ENCODE assay signal across 8 mouse cellular contexts in genomic region chr1:179516941-179517712, GRCm38 (mm10). TPM values are rescaled to one million over a fixed set of nuclear protein-coding genes. Genes with fewer than 3 reads are reported as not detected.
DNase-seq lines count a peak whose midpoint lies in the region; ATAC-seq and TF ChIP-seq lines count a peak whose summit lies in the region.

No protein-coding gene starts in this region.

- TF ChIP-seq POLR2A in brain, embryonic 14.5 days (IDR thresholded peaks at IDR 0.05; ENCODE audit: borderline replicate concordance, extremely low read depth, insufficient read depth, insufficient read length, poor library complexity, severe bottlenecking) = no peak

- no peak for DNase-seq in left cerebral cortex, adult 2 months (ENCODE audit: extremely low spot score in 1 of 2, low spot score in 2 of 2)
- DNase-seq in left cerebral cortex, adult 8-10 months (ENCODE audit: low spot score in 2 of 2) = no peak
- DNase-seq in brain, embryonic 14.5 days (ENCODE audit: low read depth) = peak; percentile 44
- DNase-seq in forebrain, embryonic 10.5 days (ENCODE audit: extremely low spot score, low spot score) = peak; percentile 40
- DNase-seq in lung, postnatal 10 days = peak; percentile 19
- DNase-seq in retina, postnatal 1 day = peak; percentile 51
- no peak for DNase-seq in layer of hippocampus, adult 11-12 months (ENCODE audit: low spot score)

- intact Hi-C loops in left cerebral cortex, adult 2 months (cut with DNase I) = no loop called here

- TF ChIP-seq CTCF in left cerebral cortex, adult 2 months (IDR thresholded peaks at IDR 0.05) = no peak
- TF ChIP-seq CTCF in brain, embryonic 14.5 days (IDR thresholded peaks at IDR 0.05; ENCODE audit: borderline replicate concordance, extremely low read depth, insufficient read depth, insufficient read length) = no peak

- peak overlapping the region; percentile 97 for H3K4me2 ChIP-seq in intestine, embryonic 16.5 days (ENCODE audit: low read depth, low read length)

- H3K9me3 ChIP-seq in forebrain, embryonic 10.5 days = no peaks in the 10 kb centered on the region
- H3K9me3 ChIP-seq in intestine, embryonic 16.5 days (ENCODE audit: control insufficient read depth, low read length) = no peaks in the 10 kb centered on the region

- H3K36me3 ChIP-seq in forebrain, embryonic 10.5 days (replicated peaks) = no peaks in the 10 kb centered on the region
- H3K36me3 ChIP-seq in intestine, embryonic 16.5 days (ENCODE audit: control insufficient read depth, insufficient read depth, low read length) = no peaks in the 10 kb centered on the region

- peak overlapping the region; percentile 84 for H3K9ac ChIP-seq in intestine, embryonic 16.5 days (ENCODE audit: low read depth, low read length)

- WGBS in forebrain, embryonic 10.5 days = under 1% methylated on average over 21 of the region's 21 CpGs
- 0% methylated on average over 21 of the region's 21 CpGs for WGBS in intestine, embryonic 16.5 days

- peak; percentile 81 for ATAC-seq in intestine, embryonic 16.5 days

- H3K27me3 ChIP-seq in forebrain, embryonic 10.5 days (ENCODE audit: poor library complexity, severe bottlenecking) = no peaks in the 10 kb centered on the region
- no peaks in the 10 kb centered on the region for H3K27me3 ChIP-seq in intestine, embryonic 16.5 days (replicated peaks; ENCODE audit: control insufficient read depth, insufficient read depth, low read length)

- peak overlapping the region; percentile 63 for H3K4me3 ChIP-seq in left cerebral cortex, adult 2 months
- H3K4me3 ChIP-seq in forebrain, embryonic 10.5 days = peak overlapping the region; percentile 83
- peak overlapping the region; percentile 78 for H3K4me3 ChIP-seq in intestine, embryonic 16.5 days (ENCODE audit: low read length)

- H3K4me1 ChIP-seq in forebrain, embryonic 10.5 days = peaks cover 14% of the 10 kb centered on the region
- H3K4me1 ChIP-seq in intestine, embryonic 16.5 days (ENCODE audit: control insufficient read depth, insufficient read depth, low read length) = no peaks in the 10 kb centered on the region

- H3K27ac ChIP-seq in left cerebral cortex, adult 2 months = peak overlapping the region; percentile 11
- peak overlapping the region; percentile 82 for H3K27ac ChIP-seq in forebrain, embryonic 10.5 days
- H3K27ac ChIP-seq in intestine, embryonic 16.5 days (ENCODE audit: low read length) = peak overlapping the region; percentile 52

RNA-seq across cellular contexts. Expression of gene Smyd3, which starts 0.7 kb away (rescaled TPM):
- total RNA-seq in left cerebral cortex, adult 2 months (2021) = 10 to 100 TPM; 25.0 to 25.6 TPM
- total RNA-seq in left cerebral cortex, adult 8-10 months (2022) = 10 to 100 TPM; 31.8 to 34.0 (median 33.4) TPM
- 10.5 and 12.6 TPM in 2 replicates for polyA plus RNA-seq in brain, embryonic 14.5 days (2012; rRNA removed)
- 14.7 and 18.0 TPM in 2 replicates for polyA plus RNA-seq in forebrain, embryonic 10.5 days (2016; fragmentation: Nextera tagmentation; extraction: Ambion mirVana)
- polyA plus RNA-seq in intestine, embryonic 16.5 days (2015; fragmentation: Nextera tagmentation; extraction: Ambion mirVana) = 16.1 and 16.7 TPM in 2 replicates

RNA-seq across cellular contexts. Expression of gene Tfb2m, which starts 28.9 kb away (rescaled TPM):
- 10 to 100 TPM; 23.8 to 25.0 TPM for total RNA-seq in left cerebral cortex, adult 2 months (2021)
- 10 to 100 TPM; 21.7 to 27.3 (median 26.0) TPM for total RNA-seq in left cerebral cortex, adult 8-10 months (2022)
- polyA plus RNA-seq in brain, embryonic 14.5 days (2012; rRNA removed) = 19.2 and 20.0 TPM in 2 replicates
- 22.9 and 27.2 TPM in 2 replicates for polyA plus RNA-seq in forebrain, embryonic 10.5 days (2016; fragmentation: Nextera tagmentation; extraction: Ambion mirVana)
- 26.3 and 31.5 TPM in 2 replicates for polyA plus RNA-seq in intestine, embryonic 16.5 days (2015; fragmentation: Nextera tagmentation; extraction: Ambion mirVana)

RNA-seq across cellular contexts. Expression of gene Cnst, which starts 29.0 kb away (rescaled TPM):
- total RNA-seq in left cerebral cortex, adult 2 months (2021) = 10 to 100 TPM; 36.6 to 37.0 TPM
- 10 to 100 TPM; 40.1 to 42.1 (median 41.1) TPM for total RNA-seq in left cerebral cortex, adult 8-10 months (2022)
- polyA plus RNA-seq in brain, embryonic 14.5 days (2012; rRNA removed) = 29.1 and 33.9 TPM in 2 replicates
- polyA plus RNA-seq in forebrain, embryonic 10.5 days (2016; fragmentation: Nextera tagmentation; extraction: Ambion mirVana) = 17.4 and 18.5 TPM in 2 replicates
- 11.0 and 11.3 TPM in 2 replicates for polyA plus RNA-seq in intestine, embryonic 16.5 days (2015; fragmentation: Nextera tagmentation; extraction: Ambion mirVana)

Comparison
In these comparisons a context has a peak if more than half of its experiments do, and no peak if none do; other contexts are left out.
1. DNase-seq: peak in brain, embryonic 14.5 days (single experiment), forebrain, embryonic 10.5 days (single experiment), lung, postnatal 10 days (single experiment) and retina, postnatal 1 day (single experiment); none in left cerebral cortex, adult 2 months (0 of 2), left cerebral cortex, adult 8-10 months (0 of 2) and layer of hippocampus, adult 11-12 months (single experiment).
2. H3K27ac ChIP-seq: peak in every context shown above with its lines; median percentile 82 in forebrain, embryonic 10.5 days; 52 in intestine, embryonic 16.5 days; 11 in left cerebral cortex, adult 2 months.
3. Peak in every context shown above with its lines, with median percentiles within 50 percentile points of each other: H3K4me3 ChIP-seq.